Mouse (Mus musculus): ENCODE measurements at regions not wholly inside any gene's neighbourhood (a gene's known extent, or its start where the extent isn't known, plus 50 kb on each side); places are given as distances from the start of the nearest gene placed in this dataset.

DNA sequence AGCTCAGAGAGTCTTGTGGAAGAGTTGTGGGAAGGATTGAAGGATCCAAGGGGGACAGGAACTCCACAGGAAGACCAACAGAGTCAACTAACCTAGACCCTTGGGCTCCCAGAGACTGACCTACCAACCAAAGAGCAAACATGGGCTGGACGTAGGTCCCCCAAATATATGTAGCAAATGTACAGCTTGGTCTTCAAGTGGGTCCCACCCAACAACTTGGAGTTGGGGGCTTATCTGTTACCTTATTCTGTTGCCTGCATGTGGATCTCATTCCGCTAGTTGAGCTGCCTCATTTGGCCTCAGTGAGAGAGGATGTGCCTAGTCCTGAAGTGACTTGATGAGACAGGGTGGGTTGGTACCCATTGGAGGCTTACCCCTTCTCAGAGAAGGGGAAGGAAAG lies 371.1 kb upstream of the Gm10131 start:
- H3K4me3 ChIP-seq (ENCODE audit: control insufficient read depth in 1 of 2, insufficient read depth in 1 of 2, low read depth in 2 of 2, low read length in 2 of 2): no peak overlapping the region
- no peak overlapping the region for H3K9ac ChIP-seq (ENCODE audit: control insufficient read depth, low read depth, low read length, poor library complexity, severe bottlenecking)
- no peaks in the 10 kb centered on the region for H3K4me1 ChIP-seq (ENCODE audit: control insufficient read depth in 1 of 2, insufficient read depth in 2 of 2, low read length in 2 of 2)
- H3K27ac ChIP-seq (ENCODE audit: control insufficient read depth, low read depth, low read length): no peak overlapping the region
- TF ChIP-seq MYC (IDR thresholded peaks at IDR 0.05; ENCODE audit: low read depth, low read length) (no peak), CTCF (IDR thresholded peaks at IDR 0.05 in 2 of 3, conservative IDR thresholded peaks at IDR 0.05 in 1 of 3; ENCODE audit: control insufficient read depth in 1 of 3, insufficient read depth in 1 of 3, low read depth in 2 of 3, low read length in 3 of 3, poor library complexity in 1 of 3, severe bottlenecking in 1 of 3) (no peak), TAL1 (IDR thresholded peaks at IDR 0.05; ENCODE audit: low read length) (no peak), GABPA (IDR thresholded peaks at IDR 0.05; ENCODE audit: low read depth, low read length) (no peak), ZKSCAN1 (IDR thresholded peaks at IDR 0.05; ENCODE audit: low read depth, low read length) (no peak), POLR2AphosphoS2 (IDR thresholded peaks at IDR 0.05; ENCODE audit: low read length) (no peak), ETS1 (IDR thresholded peaks at IDR 0.05; ENCODE audit: low read depth, low read length) (no peak), GATA1 (IDR thresholded peaks at IDR 0.05; ENCODE audit: low read depth, low read length) (no peak), MXI1 (IDR thresholded peaks at IDR 0.05; ENCODE audit: low read depth, low read length) (no peak), USF1 (IDR thresholded peaks at IDR 0.05; ENCODE audit: low read depth, low read length) (no peak), ELF1 (IDR thresholded peaks at IDR 0.05; ENCODE audit: low read depth, low read length) (no peak), BHLHE40 (IDR thresholded peaks at IDR 0.05; ENCODE audit: borderline replicate concordance, low read depth, low read length) (no peak), MAZ (IDR thresholded peaks at IDR 0.05; ENCODE audit: low read depth, low read length) (no peak), ZNF384 (IDR thresholded peaks at IDR 0.05; ENCODE audit: low read depth, low read length) (no peak), MYB (IDR thresholded peaks at IDR 0.05; ENCODE audit: low read depth, low read length) (no peak), ZMIZ1 (IDR thresholded peaks at IDR 0.05; ENCODE audit: low read depth, low read length) (no peak), TBP (IDR thresholded peaks at IDR 0.05; ENCODE audit: low read depth, low read length) (no peak)
- no peaks in the 10 kb centered on the region for H3K9me3 ChIP-seq (replicated peaks; ENCODE audit: insufficient read depth, low read length)
- no peaks in the 10 kb centered on the region for H3K79me2 ChIP-seq (ENCODE audit: control insufficient read depth, insufficient read depth, low read length, poor library complexity)
- no peaks in the 10 kb centered on the region for H3K36me3 ChIP-seq (ENCODE audit: control insufficient read depth in 1 of 2, insufficient read depth in 2 of 2, low read length in 2 of 2)
- DNase-seq (ENCODE audit: low read depth, low spot score): no peak
- no peaks in the 10 kb centered on the region for H3K27me3 ChIP-seq (ENCODE audit: control insufficient read depth in 1 of 2, insufficient read depth in 2 of 2, low read length in 2 of 2)

GRCm38 (mm10) chr8:34480496-34480895 lies 369.0 kb upstream of the Gm10131 start:
- H3K79me2 ChIP-seq (ENCODE audit: control insufficient read depth, insufficient read depth, low read length, poor library complexity): no peaks in the 10 kb centered on the region
- no peaks in the 10 kb centered on the region for H3K9me3 ChIP-seq (replicated peaks; ENCODE audit: insufficient read depth, low read length)
- H3K27me3 ChIP-seq (ENCODE audit: control insufficient read depth in 1 of 2, insufficient read depth in 2 of 2, low read length in 2 of 2): no peaks in the 10 kb centered on the region
- no peaks in the 10 kb centered on the region for H3K36me3 ChIP-seq (ENCODE audit: control insufficient read depth in 1 of 2, insufficient read depth in 2 of 2, low read length in 2 of 2)
- no peak overlapping the region for H3K9ac ChIP-seq (ENCODE audit: control insufficient read depth, low read depth, low read length, poor library complexity, severe bottlenecking)
- no peak overlapping the region for H3K4me3 ChIP-seq (ENCODE audit: control insufficient read depth in 1 of 2, insufficient read depth in 1 of 2, low read depth in 2 of 2, low read length in 2 of 2)
- no peak for DNase-seq (ENCODE audit: low read depth, low spot score)
- TF ChIP-seq ZKSCAN1 (IDR thresholded peaks at IDR 0.05; ENCODE audit: low read depth, low read length) (no peak), NRF1 (IDR thresholded peaks at IDR 0.05; ENCODE audit: insufficient read depth, low read depth, low read length, poor library complexity, severe bottlenecking) (no peak), CHD1 (IDR thresholded peaks at IDR 0.05; ENCODE audit: low read depth, low read length) (no peak), CTCF (IDR thresholded peaks at IDR 0.05 in 2 of 3, conservative IDR thresholded peaks at IDR 0.05 in 1 of 3; ENCODE audit: control insufficient read depth in 1 of 3, insufficient read depth in 1 of 3, low read depth in 2 of 3, low read length in 3 of 3, poor library complexity in 1 of 3, severe bottlenecking in 1 of 3) (no peak), ZC3H11A (IDR thresholded peaks at IDR 0.05; ENCODE audit: low read depth, low read length) (no peak)
- no peaks in the 10 kb centered on the region for H3K4me1 ChIP-seq (ENCODE audit: control insufficient read depth in 1 of 2, insufficient read depth in 2 of 2, low read length in 2 of 2)
- H3K27ac ChIP-seq (ENCODE audit: control insufficient read depth, low read depth, low read length): no peak overlapping the region

Measured in MEL (cell line).